Mouse (Mus musculus): ENCODE measurements around the gene Fgr. TPM values are rescaled to one million over a fixed set of nuclear protein-coding genes. Genes with fewer than 3 reads are reported as not detected.

Gene Fgr
- total and polyA plus RNA-seq, 2 experiments from 2014 or later: 0.19 to 0.33 TPM

GRCm38 (mm10) chr4:132983664-132984512 lies 10.0 kb downstream of the Fgr start:
- no peaks in the 10 kb centered on the region for H3K27me3 ChIP-seq (ENCODE audit: insufficient read depth, low read length)
- H3K4me1 ChIP-seq (ENCODE audit: insufficient read depth, low read length): no peaks in the 10 kb centered on the region
- TF ChIP-seq CTCF (IDR thresholded peaks at IDR 0.05): no peak
- no peaks in the 10 kb centered on the region for H3K9me3 ChIP-seq (ENCODE audit: low read length)
- H3K36me3 ChIP-seq (ENCODE audit: insufficient read depth, low read length): no peaks in the 10 kb centered on the region
- peak overlapping the region; percentile 88 for H3K27ac ChIP-seq (ENCODE audit: low read depth, low read length)
- ATAC-seq (ENCODE audit: low FRiP score) (peak; percentile 69), DNase-seq (ENCODE audit: low spot score) (peak; percentile 87)
- no peak overlapping the region for H3K4me3 ChIP-seq (ENCODE audit: low read depth, low read length)
- H3K4me2 ChIP-seq (ENCODE audit: low read depth, low read length, poor library complexity, severe bottlenecking): no peak overlapping the region
- 41% methylated on average over 7 of the region's 7 CpGs for WGBS
- H3K9ac ChIP-seq (replicated peaks; ENCODE audit: low read length, poor library complexity, severe bottlenecking): no peak overlapping the region

GRCm38 (mm10) chr4:132988581-132989355 lies 14.9 kb downstream of the Fgr start:
- Histone ChIP-seq H3K4me3 (ENCODE audit: low read depth, low read length) (no peak overlapping the region), H3K27ac (ENCODE audit: low read depth, low read length) (no peak overlapping the region), H3K4me1 (ENCODE audit: insufficient read depth, low read length) (no peaks in the 10 kb centered on the region), H3K9ac (replicated peaks; ENCODE audit: low read length, poor library complexity, severe bottlenecking) (no peak overlapping the region), H3K36me3 (ENCODE audit: insufficient read depth, low read length) (no peaks in the 10 kb centered on the region), H3K9me3 (ENCODE audit: low read length) (no peaks in the 10 kb centered on the region), H3K27me3 (ENCODE audit: insufficient read depth, low read length) (no peaks in the 10 kb centered on the region), H3K4me2 (ENCODE audit: low read depth, low read length, poor library complexity, severe bottlenecking) (no peak overlapping the region)
- no peak for ATAC-seq (ENCODE audit: low FRiP score)
- TF ChIP-seq CTCF (IDR thresholded peaks at IDR 0.05): no peak
- WGBS: 87% methylated on average over 6 of the region's 6 CpGs
- DNase-seq (ENCODE audit: low spot score): no peak

- no peaks in the 10 kb centered on the region for H3K36me3 ChIP-seq (ENCODE audit: insufficient read depth, low read length)
- H3K4me1 ChIP-seq (ENCODE audit: insufficient read depth, low read length): no peaks in the 10 kb centered on the region
- DNase-seq (ENCODE audit: low spot score) (no peak), ATAC-seq (ENCODE audit: low FRiP score) (no peak)
- no peak overlapping the region for H3K4me2 ChIP-seq (ENCODE audit: low read depth, low read length, poor library complexity, severe bottlenecking)
- no peak for TF ChIP-seq CTCF (IDR thresholded peaks at IDR 0.05)
- no peak overlapping the region for H3K27ac ChIP-seq (ENCODE audit: low read depth, low read length)
- no peaks in the 10 kb centered on the region for H3K9me3 ChIP-seq (ENCODE audit: low read length)
- 67% methylated on average over 4 of the region's 4 CpGs for WGBS
- H3K27me3 ChIP-seq (ENCODE audit: insufficient read depth, low read length): no peaks in the 10 kb centered on the region
- H3K4me3 ChIP-seq (ENCODE audit: low read depth, low read length): no peak overlapping the region
- H3K9ac ChIP-seq (replicated peaks; ENCODE audit: low read length, poor library complexity, severe bottlenecking): no peak overlapping the region
Measured at GRCm38 (mm10) chr4:132993553-132993952, 19.7 kb downstream of the Fgr start.

GRCm38 (mm10) chr4:132997469-132998237 lies 23.8 kb downstream of the Fgr start:
- H3K27ac ChIP-seq (ENCODE audit: low read depth, low read length): no peak overlapping the region
- no peak overlapping the region for H3K4me2 ChIP-seq (ENCODE audit: low read depth, low read length, poor library complexity, severe bottlenecking)
- no peaks in the 10 kb centered on the region for H3K9me3 ChIP-seq (ENCODE audit: low read length)
- no peaks in the 10 kb centered on the region for H3K27me3 ChIP-seq (ENCODE audit: insufficient read depth, low read length)
- no peak overlapping the region for H3K4me3 ChIP-seq (ENCODE audit: low read depth, low read length)
- TF ChIP-seq CTCF (IDR thresholded peaks at IDR 0.05): peak; percentile 33; the same call in 1 of the 2 replicates
- H3K36me3 ChIP-seq (ENCODE audit: insufficient read depth, low read length): no peaks in the 10 kb centered on the region
- H3K9ac ChIP-seq (replicated peaks; ENCODE audit: low read length, poor library complexity, severe bottlenecking): no peak overlapping the region
- 43% methylated on average over 14 of the region's 14 CpGs for WGBS
- no peak for DNase-seq (ENCODE audit: low spot score)
- H3K4me1 ChIP-seq (ENCODE audit: insufficient read depth, low read length): no peaks in the 10 kb centered on the region; the same call in 1 of the 2 replicates
- no peak for ATAC-seq (ENCODE audit: low FRiP score)

GRCm38 (mm10) chr4:133002896-133003295 lies 29.0 kb downstream of the Fgr start:
- no peaks in the 10 kb centered on the region; the same call in 1 of the 2 replicates for H3K4me1 ChIP-seq (ENCODE audit: insufficient read depth, low read length)
- no peak for ATAC-seq (ENCODE audit: low FRiP score)
- H3K27ac ChIP-seq (ENCODE audit: low read depth, low read length): no peak overlapping the region
- 20% methylated on average over 10 of the region's 10 CpGs for WGBS
- TF ChIP-seq CTCF (IDR thresholded peaks at IDR 0.05): no peak
- no peaks in the 10 kb centered on the region for H3K9me3 ChIP-seq (ENCODE audit: low read length)
- no peak overlapping the region for H3K9ac ChIP-seq (replicated peaks; ENCODE audit: low read length, poor library complexity, severe bottlenecking)
- no peak overlapping the region for H3K4me2 ChIP-seq (ENCODE audit: low read depth, low read length, poor library complexity, severe bottlenecking)
- no peaks in the 10 kb centered on the region for H3K36me3 ChIP-seq (ENCODE audit: insufficient read depth, low read length)
- peak; percentile 66 for DNase-seq (ENCODE audit: low spot score)
- no peaks in the 10 kb centered on the region for H3K27me3 ChIP-seq (ENCODE audit: insufficient read depth, low read length)
- H3K4me3 ChIP-seq (ENCODE audit: low read depth, low read length): no peak overlapping the region

Measured in midbrain, postnatal 0 days (tissue).